Mouse (Mus musculus) lung, embryonic 15.5 days (tissue): ENCODE data around the gene Myh11. TPM values are rescaled to one million over a fixed set of nuclear protein-coding genes. Genes with fewer than 3 reads are reported as not detected.

ENCODE experiments used
- ATAC-seq: fragments of 200-750 bp; cut with Nextera tagmentation; 2 replicates; pipeline ENCODE4 v1.8.0; 2017; ENCODE audit warnings: moderate number of reproducible peaks, borderline replicate concordance; ENCODE audit not compliant: low FRiP score, low TSS enrichment; ENCODE audit errors: extremely low read depth
- H3K27ac ChIP-seq: fragments of 300-500 bp; sonication (generic); 2 replicates; pipeline ENCODE4 v1.5.1; 2015; ENCODE audit warnings: moderate library complexity, mild to moderate bottlenecking, inconsistent platforms
- H3K27me3 ChIP-seq: fragments of 300-500 bp; sonication (generic); 2 replicates; pipeline ENCODE4 v1.6.1; 2015; ENCODE audit warnings: inconsistent platforms
- H3K36me3 ChIP-seq: fragments of 300-500 bp; sonication (generic); 2 replicates; pipeline ENCODE4 v1.6.1; 2015; ENCODE audit warnings: inconsistent platforms
- H3K4me1 ChIP-seq: fragments of 300-500 bp; sonication (generic); 2 replicates; pipeline ENCODE4 v1.6.1; 2015; ENCODE audit warnings: inconsistent platforms
- H3K4me2 ChIP-seq: fragments of 300-500 bp; sonication (generic); 2 replicates; pipeline ENCODE4 v1.6.1; 2015; ENCODE audit warnings: inconsistent platforms, mild to moderate bottlenecking, moderate library complexity
- H3K4me3 ChIP-seq: fragments of 300-500 bp; sonication (generic); 2 replicates; pipeline ENCODE4 v1.5.1; 2015; ENCODE audit warnings: mild to moderate bottlenecking, inconsistent platforms
- H3K9ac ChIP-seq: fragments of 300-500 bp; sonication (generic); 2 replicates; pipeline ENCODE4 v1.6.1; 2015; ENCODE audit warnings: inconsistent platforms
- H3K9me3 ChIP-seq: fragments of 300-500 bp; sonication (generic); 2 replicates; pipeline ENCODE4 v1.6.1; 2016; ENCODE audit warnings: inconsistent platforms
- WGBS: fragments of 180-500 bp; shearing (Covaris S2); methylation state at CpG from one replicate; pipeline ENCODE4 v1.1.7; 2015; 5-methylcytosine and 5-hydroxymethylcytosine counted together
- polyA plus RNA-seq: library from polyadenylated mRNA; unstranded; fragments of >200 nt; fragmentation: Nextera tagmentation; extraction: Ambion mirVana; gene quantifications from 2 replicates; pipeline ENCODE4 v1.2.1, GENCODE M21; 2015

The Myh11 gene
- 63.0 and 66.7 TPM in 2 replicates for polyA plus RNA-seq

- peak within 1 kb of the TSS; percentile 73 for H3K4me2 ChIP-seq
- 4% methylated on average over 16 of the region's 16 CpGs for WGBS
- peaks cover 37% of the 10 kb centered on the region for H3K4me1 ChIP-seq
- no peaks in the 10 kb centered on the region for H3K9me3 ChIP-seq
- H3K4me3 ChIP-seq = peak within 1 kb of the TSS; percentile 28
- H3K27me3 ChIP-seq = no peaks in the 10 kb centered on the region
- peak within 1 kb of the TSS; percentile 32; the same call in 1 of the 2 replicates for H3K9ac ChIP-seq
- no peaks in the 10 kb centered on the region for H3K36me3 ChIP-seq
- H3K27ac ChIP-seq = peak within 1 kb of the TSS; percentile 69
- ATAC-seq = peak; percentile 86
Measured at GRCm38 (mm10) chr16:14291223-14291622, at the start of gene Myh11. TSS of gene Myh11 (minus strand) at chr16:14291372.

DNA sequence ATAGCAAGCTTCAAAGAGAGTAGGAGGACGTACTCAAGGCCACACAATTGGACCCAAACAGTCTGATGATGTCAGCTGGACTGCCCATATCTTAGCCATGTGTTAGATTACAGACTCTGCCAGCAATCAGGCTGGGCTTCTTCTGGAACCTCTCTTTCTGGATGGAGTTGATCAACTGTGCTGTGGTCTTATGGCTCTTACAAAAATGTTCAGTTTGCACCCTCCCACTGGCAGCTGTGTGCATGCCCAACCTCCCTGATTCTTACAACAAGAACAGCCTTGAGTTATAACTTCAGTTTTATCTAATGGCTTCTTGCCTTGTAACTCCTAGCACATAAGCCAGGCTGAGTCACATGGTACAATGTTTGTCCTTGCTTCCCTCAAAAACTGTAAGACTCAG, 37.0 kb upstream of the Myh11 start:
- Histone ChIP-seq H3K4me3 (no peak overlapping the region), H3K4me1 (no peaks in the 10 kb centered on the region), H3K27ac (no peak overlapping the region), H3K9me3 (no peaks in the 10 kb centered on the region), H3K9ac (no peak overlapping the region), H3K27me3 (no peaks in the 10 kb centered on the region), H3K36me3 (no peaks in the 10 kb centered on the region), H3K4me2 (no peak overlapping the region)
- WGBS = 46% methylated on average over 1 of the region's 1 CpGs
- ATAC-seq = no peak

DNA sequence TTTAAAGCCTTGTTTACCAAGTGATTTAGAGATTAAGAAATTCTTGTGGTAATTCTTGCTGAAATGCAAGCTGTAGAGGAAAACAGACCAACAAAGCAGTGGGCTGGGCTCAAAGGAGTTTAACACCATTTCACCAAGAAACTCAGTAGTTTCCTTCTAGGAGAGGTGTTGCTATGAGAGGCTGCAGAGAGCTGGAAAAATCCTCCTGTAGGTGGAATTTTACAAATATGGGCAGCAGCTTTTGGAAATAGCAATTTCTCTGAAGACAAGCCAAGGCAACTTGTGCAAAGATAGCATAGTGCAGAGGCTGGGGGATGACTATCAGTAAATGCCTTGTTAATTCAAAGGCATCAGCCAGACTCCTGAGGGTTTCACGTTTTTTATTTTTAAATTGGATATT, 29.3 kb upstream of the Myh11 start:
- Histone ChIP-seq H3K27ac (no peak overlapping the region), H3K27me3 (no peaks in the 10 kb centered on the region), H3K4me2 (no peak overlapping the region), H3K4me1 (peaks cover 12% of the 10 kb centered on the region), H3K36me3 (no peaks in the 10 kb centered on the region), H3K4me3 (no peak overlapping the region), H3K9me3 (no peaks in the 10 kb centered on the region), H3K9ac (no peak overlapping the region)
- WGBS = 43% methylated on average over 1 of the region's 1 CpGs
- no peak for ATAC-seq

GRCm38 (mm10) chr16:14319681-14320080, 28.5 kb upstream of the Myh11 start:
- H3K9ac ChIP-seq = no peak overlapping the region
- H3K4me1 ChIP-seq = peaks cover 13% of the 10 kb centered on the region
- no peaks in the 10 kb centered on the region for H3K27me3 ChIP-seq
- no peak overlapping the region for H3K27ac ChIP-seq
- WGBS = 89% methylated on average over 3 of the region's 3 CpGs
- H3K9me3 ChIP-seq = no peaks in the 10 kb centered on the region
- no peak overlapping the region for H3K4me3 ChIP-seq
- no peak for ATAC-seq
- no peak overlapping the region for H3K4me2 ChIP-seq
- H3K36me3 ChIP-seq = no peaks in the 10 kb centered on the region

- peak within 1 kb of the TSS; percentile 61 for H3K4me3 ChIP-seq
- H3K27ac ChIP-seq = peak within 1 kb of the TSS; percentile 80
- ATAC-seq = peak; percentile 100
- no peaks in the 10 kb centered on the region for H3K9me3 ChIP-seq
- peak within 1 kb of the TSS; percentile 75 for H3K9ac ChIP-seq
- H3K4me2 ChIP-seq = peak within 1 kb of the TSS; percentile 83
- H3K36me3 ChIP-seq = peaks cover 20% of the 10 kb centered on the region
- H3K4me1 ChIP-seq = peaks cover 13% of the 10 kb centered on the region
- WGBS = 3% methylated on average over 51 of the region's 51 CpGs
- H3K27me3 ChIP-seq = no peaks in the 10 kb centered on the region
Measured at GRCm38 (mm10) chr16:14316884-14317876, 26.0 kb upstream of the Myh11 start, which contains the start of gene Fopnl. TSS of gene Fopnl (minus strand) at chr16:14317405.

GRCm38 (mm10) chr16:14312914-14313313, 21.7 kb upstream of the Myh11 start:
- no peak overlapping the region for H3K4me3 ChIP-seq
- H3K4me2 ChIP-seq = no peak overlapping the region
- no peaks in the 10 kb centered on the region for H3K27me3 ChIP-seq
- no peak for ATAC-seq
- no peaks in the 10 kb centered on the region for H3K9me3 ChIP-seq
- 89% methylated on average over 7 of the region's 7 CpGs for WGBS
- peaks cover 54% of the 10 kb centered on the region for H3K36me3 ChIP-seq
- H3K27ac ChIP-seq = no peak overlapping the region
- H3K4me1 ChIP-seq = peaks cover 13% of the 10 kb centered on the region
- no peak overlapping the region for H3K9ac ChIP-seq

GRCm38 (mm10) chr16:14311371-14311770, 20.2 kb upstream of the Myh11 start:
- Histone ChIP-seq H3K9ac (no peak overlapping the region), H3K9me3 (no peaks in the 10 kb centered on the region), H3K27me3 (no peaks in the 10 kb centered on the region), H3K36me3 (peaks cover 69% of the 10 kb centered on the region), H3K4me2 (no peak overlapping the region), H3K4me1 (peaks cover 10% of the 10 kb centered on the region), H3K27ac (no peak overlapping the region), H3K4me3 (no peak overlapping the region)
- WGBS = 48% methylated on average over 6 of the region's 6 CpGs
- ATAC-seq = no peak

DNA sequence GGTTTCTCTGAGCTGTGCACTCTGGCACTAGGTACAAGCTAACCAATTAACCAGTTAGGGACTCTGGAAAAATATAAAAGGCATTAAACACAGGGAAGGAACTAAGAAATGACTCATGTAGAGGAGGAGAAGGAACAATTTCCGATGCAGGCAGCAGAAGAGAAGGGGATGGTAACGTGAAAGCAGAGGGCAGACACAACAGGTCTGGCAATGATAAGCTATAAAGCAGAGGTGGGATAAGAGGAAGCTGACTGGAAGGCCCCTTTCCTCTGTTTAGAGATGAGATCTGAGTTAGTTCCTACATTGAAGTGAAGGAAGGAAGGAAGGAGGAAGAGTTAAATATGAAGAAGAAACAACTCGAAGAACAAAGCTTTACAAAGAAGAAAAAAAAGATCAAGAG, 18.7 kb upstream of the Myh11 start:
- Histone ChIP-seq H3K4me3 (no peak overlapping the region), H3K4me1 (no peaks in the 10 kb centered on the region), H3K36me3 (peaks cover 74% of the 10 kb centered on the region), H3K9ac (no peak overlapping the region), H3K27ac (no peak overlapping the region), H3K27me3 (no peaks in the 10 kb centered on the region), H3K4me2 (no peak overlapping the region), H3K9me3 (no peaks in the 10 kb centered on the region)
- WGBS = 54% methylated on average over 3 of the region's 3 CpGs
- ATAC-seq = no peak

- H3K4me2 ChIP-seq = no peak overlapping the region
- no peaks in the 10 kb centered on the region for H3K9me3 ChIP-seq
- H3K36me3 ChIP-seq = peaks cover 76% of the 10 kb centered on the region
- H3K4me3 ChIP-seq = no peak overlapping the region
- no peaks in the 10 kb centered on the region for H3K4me1 ChIP-seq
- H3K27me3 ChIP-seq = no peaks in the 10 kb centered on the region
- ATAC-seq = no peak
- 86% methylated on average over 6 of the region's 6 CpGs for WGBS
- H3K27ac ChIP-seq = no peak overlapping the region
- H3K9ac ChIP-seq = no peak overlapping the region
Measured at GRCm38 (mm10) chr16:14308245-14309073, 17.3 kb upstream of the Myh11 start.

GRCm38 (mm10) chr16:14307373-14307772, 16.2 kb upstream of the Myh11 start:
- Histone ChIP-seq H3K9me3 (no peaks in the 10 kb centered on the region), H3K9ac (no peak overlapping the region), H3K27ac (no peak overlapping the region), H3K4me2 (no peak overlapping the region), H3K27me3 (no peaks in the 10 kb centered on the region), H3K4me1 (no peaks in the 10 kb centered on the region), H3K4me3 (no peak overlapping the region), H3K36me3 (peaks cover 74% of the 10 kb centered on the region)
- 85% methylated on average over 1 of the region's 1 CpGs for WGBS
- ATAC-seq = no peak

GRCm38 (mm10) chr16:14306451-14306850, 15.3 kb upstream of the Myh11 start:
- Histone ChIP-seq H3K4me1 (no peaks in the 10 kb centered on the region), H3K36me3 (peaks cover 73% of the 10 kb centered on the region), H3K9me3 (no peaks in the 10 kb centered on the region), H3K27me3 (no peaks in the 10 kb centered on the region), H3K9ac (no peak overlapping the region), H3K4me3 (no peak overlapping the region), H3K4me2 (no peak overlapping the region), H3K27ac (no peak overlapping the region)
- 84% methylated on average over 1 of the region's 1 CpGs for WGBS
- no peak for ATAC-seq
